Mouse (Mus musculus) liver, postnatal 0 days (tissue): ENCODE data around the gene Kin.

Source experiments
- CTCF ChIP-seq: sonication (generic); IDR thresholded peaks from 2 replicates; pipeline ENCODE4 v1.5.1; 2016; ENCODE audit warnings: antibody characterized with exemption, low read depth
- EP300 ChIP-seq: IDR thresholded peaks from 2 replicates; pipeline ENCODE4 v1.6.1; 2016; ENCODE audit warnings: antibody characterized with exemption, low read depth, mild to moderate bottlenecking

DNA sequence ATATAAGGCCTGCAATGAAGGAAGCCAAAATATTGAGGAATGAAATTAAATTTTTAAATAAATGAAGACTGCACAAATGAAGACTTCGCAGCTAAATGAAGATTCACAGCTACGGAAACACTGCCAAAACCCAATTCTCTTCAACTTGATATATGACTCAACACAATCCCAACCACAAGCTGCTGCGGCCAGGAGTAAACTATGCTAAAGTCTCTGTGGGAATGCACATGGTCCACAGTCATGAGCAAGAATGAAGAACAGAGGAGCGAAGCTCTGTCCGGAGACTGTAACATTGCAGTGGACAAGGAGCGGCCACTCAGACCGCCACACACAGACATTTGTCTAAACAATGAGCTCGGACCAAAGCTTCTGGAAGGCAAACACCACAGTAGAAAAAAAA is 3.7 kb upstream of the Kin start:
- no peak for TF ChIP-seq CTCF
- TF ChIP-seq EP300 = no peak
